Mouse (Mus musculus) olfactory bulb, adult 2 months (tissue): ENCODE data around the gene B4galt1. TPM values are rescaled to one million over a fixed set of nuclear protein-coding genes. Genes with fewer than 3 reads are reported as not detected.
"Not testable (repeated sequence)": the region's sequence is repeated elsewhere in the genome, so short reads cannot be mapped to it uniquely, and the experiment has no call there.

ENCODE experiments used
- H3K27ac ChIP-seq: fragments of 200-500 bp; 2 replicates; pipeline ENCODE4 v1.5.1; 2012; ENCODE audit warnings: low read depth, low read length; ENCODE audit not compliant: insufficient read depth
- H3K4me1 ChIP-seq: fragments of 200-500 bp; 2 replicates; pipeline ENCODE4 v1.6.1; 2012; ENCODE audit warnings: low read length; ENCODE audit not compliant: control insufficient read depth, insufficient read depth
- H3K4me3 ChIP-seq: fragments of 200-500 bp; 2 replicates; pipeline ENCODE4 v1.5.1; 2012; ENCODE audit warnings: mild to moderate bottlenecking, low read depth, low read length, moderate library complexity; ENCODE audit not compliant: insufficient read depth
- CTCF ChIP-seq: fragments of 200-500 bp; IDR thresholded peaks from 2 replicates; pipeline ENCODE4 v1.5.1; 2012; ENCODE audit warnings: low read depth, mild to moderate bottlenecking, low read length, moderate library complexity; ENCODE audit not compliant: insufficient read depth
- POLR2A ChIP-seq: fragments of 200-500 bp; IDR thresholded peaks from 2 replicates; pipeline ENCODE4 v1.6.1; 2012; ENCODE audit warnings: mild to moderate bottlenecking, low read depth, low read length, moderate library complexity; ENCODE audit not compliant: insufficient read depth
- WGBS: fragments of 180-500 bp; shearing (Covaris S2); methylation state at CpG from one replicate; pipeline ENCODE4 v1.1.7; 2018; 5-methylcytosine and 5-hydroxymethylcytosine counted together
- polyA plus RNA-seq: library from polyadenylated mRNA; stranded (reverse); fragments of >200 nt; gene quantifications from 2 replicates; pipeline ENCODE4 v1.2.4, GENCODE M21; 2012; ENCODE audit warnings: low replicate concordance; ENCODE audit not compliant: missing spikeins, insufficient read depth, insufficient read length

Gene B4galt1
- polyA plus RNA-seq, 1 experiment, result not detected

DNA sequence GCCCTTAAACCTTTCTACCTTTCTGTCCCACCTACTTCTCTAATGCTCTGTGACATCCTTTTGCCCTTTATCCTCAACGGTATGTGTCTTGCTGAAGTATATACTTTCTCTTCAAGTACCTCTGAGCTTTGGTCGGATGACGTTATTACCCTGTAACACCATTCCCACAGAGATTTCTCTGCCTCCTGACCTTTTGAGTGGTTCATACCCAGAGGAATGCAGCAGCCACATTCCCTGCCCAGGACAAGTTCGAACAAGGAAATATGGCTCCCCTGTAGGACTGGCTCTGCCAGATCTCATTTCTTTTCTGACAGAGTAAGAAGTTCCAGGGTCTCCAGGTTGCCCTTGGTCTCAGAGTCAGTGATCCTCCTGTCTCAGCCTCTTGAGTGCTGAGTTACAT lies 51.9 kb downstream of the B4galt1 start:
- 88% methylated on average over 4 of the region's 4 CpGs for WGBS
- no peak overlapping the region for H3K27ac ChIP-seq
- H3K4me3 ChIP-seq, result no peak overlapping the region
- TF ChIP-seq POLR2A (no peak), CTCF (no peak)
- H3K4me1 ChIP-seq, result no peaks in the 10 kb centered on the region

- TF ChIP-seq CTCF (no peak), POLR2A (no peak)
- H3K4me1 ChIP-seq, result no peaks in the 10 kb centered on the region
- H3K4me3 ChIP-seq, result no peak overlapping the region
- H3K27ac ChIP-seq, result no peak overlapping the region
- WGBS, result 90% methylated on average over 3 of the region's 3 CpGs
These were observed 52.9 kb downstream of the B4galt1 start for GRCm38 (mm10) chr4:40800873-40801272.

GRCm38 (mm10) chr4:40798833-40799555 lies 54.8 kb downstream of the B4galt1 start:
- not testable (repeated sequence) for H3K27ac ChIP-seq, H3K4me1 ChIP-seq, H3K4me3 ChIP-seq
- WGBS, result 72% methylated on average over 2 of the region's 2 CpGs

DNA sequence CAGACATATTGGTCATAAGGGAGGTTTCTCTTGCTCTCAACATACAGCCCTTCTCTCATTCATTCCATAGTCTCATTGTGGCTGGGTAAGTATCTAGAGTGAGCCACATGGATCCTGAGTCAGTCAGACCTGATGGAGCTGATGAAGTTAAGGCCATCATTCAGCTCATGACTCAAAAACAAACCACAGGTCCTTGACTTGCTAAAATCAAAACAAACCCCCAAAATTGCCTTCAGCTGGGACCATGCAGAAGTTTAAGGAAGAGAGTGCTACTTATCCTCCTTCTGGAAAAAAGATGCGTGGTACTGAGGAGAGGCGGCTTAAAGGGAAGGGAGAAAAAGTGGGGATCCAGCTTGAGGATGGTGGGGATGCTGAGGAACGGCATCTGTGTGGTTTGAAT lies 58.0 kb downstream of the B4galt1 start:
- Histone ChIP-seq H3K27ac (no peak overlapping the region), H3K4me1 (no peaks in the 10 kb centered on the region), H3K4me3 (no peak overlapping the region)
- 78% methylated on average over 3 of the region's 3 CpGs for WGBS
- no peak for TF ChIP-seq CTCF
- no peak for TF ChIP-seq POLR2A

DNA sequence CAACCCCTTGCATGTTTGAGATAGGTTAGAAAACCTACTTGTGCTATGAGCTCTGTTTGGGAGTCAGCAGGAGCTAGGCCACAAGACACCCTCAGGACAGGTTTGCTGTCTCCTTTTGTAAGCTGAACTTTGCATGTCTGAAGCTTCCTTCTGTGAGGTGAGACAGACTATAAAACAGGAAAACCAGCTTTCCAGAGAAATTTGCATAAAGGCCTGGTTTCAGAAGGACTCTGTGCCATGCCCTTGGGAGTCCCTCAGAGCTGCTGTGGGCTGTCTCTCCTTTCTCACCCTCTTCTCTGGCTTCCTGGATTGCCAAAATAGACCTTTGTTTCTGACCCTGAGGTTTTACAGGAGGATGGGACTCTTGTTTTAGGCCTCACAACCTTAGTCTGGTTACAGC lies 59.5 kb downstream of the B4galt1 start:
- no peak overlapping the region for H3K27ac ChIP-seq
- no peak overlapping the region for H3K4me3 ChIP-seq
- no peak for TF ChIP-seq POLR2A
- TF ChIP-seq CTCF, result no peak
- H3K4me1 ChIP-seq, result no peaks in the 10 kb centered on the region

DNA sequence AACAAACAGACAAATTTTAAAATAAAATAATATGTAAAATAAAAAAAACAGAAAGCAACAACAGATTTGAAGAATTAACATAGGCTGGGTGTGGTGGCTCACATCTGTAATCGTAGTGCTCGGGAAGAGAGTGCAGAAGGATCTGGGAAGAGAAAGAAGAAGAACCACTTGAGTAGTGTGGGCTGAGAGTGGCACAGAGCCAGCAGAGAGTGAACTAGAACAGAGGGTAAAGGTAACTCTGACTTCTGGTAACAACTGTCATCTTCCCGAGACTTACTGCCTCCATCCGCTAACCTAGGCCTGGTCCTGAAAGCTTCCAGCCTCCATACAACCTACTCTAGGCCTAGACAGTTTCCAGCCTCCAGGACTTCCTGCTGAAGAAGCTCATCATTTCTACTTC lies 62.6 kb downstream of the B4galt1 start:
- H3K27ac ChIP-seq, result no peak overlapping the region
- no peaks in the 10 kb centered on the region for H3K4me1 ChIP-seq
- no peak overlapping the region for H3K4me3 ChIP-seq
- TF ChIP-seq CTCF (no peak), POLR2A (no peak)
- WGBS, result 97% methylated on average over 4 of the region's 4 CpGs

GRCm38 (mm10) chr4:40786578-40786977 lies 67.2 kb downstream of the B4galt1 start:
- H3K27ac ChIP-seq, result no peak overlapping the region
- H3K4me3 ChIP-seq, result no peak overlapping the region
- no peak for TF ChIP-seq POLR2A
- no peak for TF ChIP-seq CTCF
- 76% methylated on average over 4 of the region's 4 CpGs for WGBS
- no peaks in the 10 kb centered on the region for H3K4me1 ChIP-seq

DNA sequence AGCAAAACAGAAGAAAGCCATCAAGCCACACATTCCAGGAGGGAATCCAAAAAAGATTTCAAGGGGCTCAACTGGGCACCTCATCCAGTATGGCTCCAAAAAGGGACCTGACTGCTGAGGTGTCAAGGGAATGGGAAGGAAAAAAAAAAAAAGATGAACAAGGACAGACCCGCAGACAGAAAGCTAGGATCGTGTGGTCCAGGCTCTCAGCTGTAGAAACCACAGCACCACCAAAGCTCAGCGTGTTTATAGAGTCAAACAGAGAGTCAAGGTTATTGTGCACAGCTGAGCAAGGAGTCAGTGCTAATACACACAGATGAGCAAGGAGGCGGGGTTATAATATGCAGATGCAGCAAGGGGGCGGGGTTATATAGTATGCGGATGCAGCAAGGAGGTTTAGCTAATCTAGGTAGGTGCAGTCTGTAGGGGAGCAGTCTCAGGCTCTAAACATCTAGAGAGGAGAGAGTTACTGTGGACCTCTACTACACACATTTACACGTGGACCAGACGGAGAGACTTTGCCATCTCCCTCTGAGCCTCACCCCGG lies 68.1 kb downstream of the B4galt1 start:
- Histone ChIP-seq H3K4me1 (no peaks in the 10 kb centered on the region), H3K27ac (no peak overlapping the region), H3K4me3 (no peak overlapping the region)
- no peak for TF ChIP-seq POLR2A
- TF ChIP-seq CTCF, result no peak
- WGBS, result 78% methylated on average over 9 of the region's 9 CpGs

DNA sequence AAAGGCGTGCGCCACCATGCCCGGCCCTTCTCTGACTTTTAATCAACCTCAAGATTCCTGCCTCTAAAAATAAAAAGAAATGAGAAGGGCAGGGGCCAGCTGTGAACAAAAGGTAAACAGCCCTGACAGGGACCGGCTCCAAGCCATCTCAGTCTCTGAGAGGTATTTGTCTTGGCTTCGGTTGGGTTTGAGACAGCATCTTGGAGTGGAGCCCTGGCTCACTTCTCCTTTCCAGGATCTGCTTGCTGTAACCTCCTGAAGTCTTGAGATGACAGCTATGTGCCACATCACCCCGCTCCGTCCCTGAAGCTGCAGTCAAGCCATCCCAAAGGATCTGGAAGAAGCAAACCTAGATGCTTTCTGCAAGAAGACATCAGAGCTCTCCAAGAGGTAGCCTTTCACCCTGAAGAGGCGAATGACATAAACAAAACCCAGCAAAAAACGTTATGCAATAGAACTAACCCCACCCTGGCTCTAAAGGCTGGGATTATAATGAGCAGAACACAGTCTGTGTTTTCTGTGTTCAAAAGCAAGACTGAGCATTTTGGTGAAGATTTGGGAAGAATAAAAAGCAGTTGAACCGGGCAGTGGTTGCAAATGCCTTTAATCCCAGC lies 69.1 kb downstream of the B4galt1 start:
- WGBS, result 71% methylated on average over 10 of the region's 10 CpGs
- H3K4me1 ChIP-seq, result no peaks in the 10 kb centered on the region

GRCm38 (mm10) chr4:40783049-40783448 lies 70.8 kb downstream of the B4galt1 start:
- TF ChIP-seq CTCF, result no peak
- TF ChIP-seq POLR2A, result no peak
- WGBS, result over 99% methylated on average over 4 of the region's 4 CpGs
- Histone ChIP-seq H3K27ac (no peak overlapping the region), H3K4me1 (no peaks in the 10 kb centered on the region), H3K4me3 (no peak overlapping the region)

More for the DNA sequence above, 69.1 kb downstream of the B4galt1 start:
- no peak overlapping the region for H3K4me3 ChIP-seq
- H3K27ac ChIP-seq, result no peak overlapping the region
- TF ChIP-seq CTCF, result no peak
- TF ChIP-seq POLR2A, result no peak
